Mouse (Mus musculus) embryonic facial prominence, embryonic 13.5 days (tissue): ENCODE measurements around the gene Gm45021. TPM values are rescaled to one million over a fixed set of nuclear protein-coding genes. Genes with fewer than 3 reads are reported as not detected.
"Not testable (repeated sequence)": the region's sequence is repeated elsewhere in the genome, so short reads cannot be mapped to it uniquely, and the experiment has no call there.

Source experiments
- ATAC-seq: fragments of 200-750 bp; cut with Nextera tagmentation; 2 replicates; pipeline ENCODE4 v1.8.0; 2017; ENCODE audit warnings: low read depth; ENCODE audit not compliant: insufficient number of reproducible peaks, insufficient read depth, low FRiP score, low TSS enrichment
- H3K27ac ChIP-seq: fragments of 300-500 bp; sonication (generic); 2 replicates; pipeline ENCODE4 v1.5.1; 2015; ENCODE audit warnings: moderate library complexity, mild to moderate bottlenecking, inconsistent platforms
- H3K27me3 ChIP-seq: fragments of 300-500 bp; sonication (generic); 2 replicates; pipeline ENCODE4 v1.6.1; 2015; ENCODE audit warnings: mild to moderate bottlenecking, inconsistent platforms
- H3K36me3 ChIP-seq: fragments of 300-500 bp; sonication (generic); 2 replicates; pipeline ENCODE4 v1.6.1; 2015; ENCODE audit warnings: mild to moderate bottlenecking, inconsistent platforms
- H3K4me1 ChIP-seq: fragments of 300-500 bp; sonication (generic); 2 replicates; pipeline ENCODE4 v1.6.1; 2015; ENCODE audit warnings: inconsistent platforms
- H3K4me2 ChIP-seq: fragments of 300-500 bp; sonication (generic); 2 replicates; pipeline ENCODE4 v1.6.1; 2015; ENCODE audit warnings: moderate library complexity, mild to moderate bottlenecking, inconsistent platforms
- H3K4me3 ChIP-seq: fragments of 300-500 bp; sonication (generic); 2 replicates; pipeline ENCODE4 v1.5.1; 2015; ENCODE audit warnings: mild to moderate bottlenecking, inconsistent platforms
- H3K9ac ChIP-seq: fragments of 300-500 bp; sonication (generic); 2 replicates; pipeline ENCODE4 v1.6.1; 2015; ENCODE audit warnings: mild to moderate bottlenecking, inconsistent platforms
- H3K9me3 ChIP-seq: fragments of 300-500 bp; sonication (generic); 2 replicates; pipeline ENCODE4 v1.6.1; 2016; ENCODE audit warnings: inconsistent platforms
- WGBS: fragments of 180-500 bp; shearing (Covaris S2); methylation state at CpG from one replicate; pipeline ENCODE4 v1.1.7; 2015; ENCODE audit warnings: mixed read lengths; 5-methylcytosine and 5-hydroxymethylcytosine counted together
- polyA plus RNA-seq: library from polyadenylated mRNA; unstranded; fragments of >200 nt; fragmentation: Nextera tagmentation; extraction: Ambion mirVana; gene quantifications from 2 replicates; pipeline ENCODE4 v1.2.1, GENCODE M21; 2015

Gm45021 gene
- polyA plus RNA-seq, 1 experiment from 2014 or later, result not detected

- H3K27ac ChIP-seq, H3K9ac ChIP-seq, H3K4me2 ChIP-seq, H3K4me1 ChIP-seq, ATAC-seq, H3K9me3 ChIP-seq, H3K4me3 ChIP-seq: not testable (repeated sequence)
- Histone ChIP-seq H3K36me3 (peaks cover 37% of the 10 kb centered on the region), H3K27me3 (peaks cover 22% of the 10 kb centered on the region)
- 88% methylated on average over 8 of the region's 8 CpGs for WGBS
Observed at GRCm38 (mm10) chr6:48622186-48622843, 32.9 kb downstream of the Gm45021 start.

- Histone ChIP-seq H3K4me2 (no peak overlapping the region), H3K27me3 (peaks cover 34% of the 10 kb centered on the region), H3K9ac (no peak overlapping the region), H3K27ac (no peak overlapping the region), H3K36me3 (peaks cover 34% of the 10 kb centered on the region), H3K4me1 (peaks cover 12% of the 10 kb centered on the region), H3K4me3 (no peak overlapping the region), H3K9me3 (no peaks in the 10 kb centered on the region)
- no peak for ATAC-seq
- 38% methylated on average over 1 of the region's 1 CpGs for WGBS
Observed at GRCm38 (mm10) chr6:48623460-48623859, 34.0 kb downstream of the Gm45021 start.

GRCm38 (mm10) chr6:48626464-48626863, 37.1 kb downstream of the Gm45021 start, which contains the start of gene AI854703:
TSS of gene AI854703 (plus strand) at chr6:48626764.
- Histone ChIP-seq H3K9ac (peak within 1 kb of the TSS; percentile 71), H3K36me3 (peaks cover 7% of the 10 kb centered on the region; the same call in 1 of the 2 replicates), H3K4me3 (peak within 1 kb of the TSS; percentile 54), H3K9me3 (no peaks in the 10 kb centered on the region), H3K27me3 (peaks cover 59% of the 10 kb centered on the region), H3K4me2 (peak within 1 kb of the TSS; percentile 87), H3K4me1 (peaks cover 20% of the 10 kb centered on the region), H3K27ac (no peak within 1 kb of the TSS)
- ATAC-seq, result no peak
- 27% methylated on average over 8 of the region's 8 CpGs for WGBS

GRCm38 (mm10) chr6:48626984-48627383, 37.6 kb downstream of the Gm45021 start:
- H3K9me3 ChIP-seq, result no peaks in the 10 kb centered on the region
- H3K36me3 ChIP-seq, result peaks cover 2% of the 10 kb centered on the region; the same call in 1 of the 2 replicates
- whole genome bisulfite sequencing, result under 1% methylated on average over 32 of the region's 32 CpGs
- peak overlapping the region; percentile 71 for H3K9ac ChIP-seq
- H3K4me2 ChIP-seq, result peak overlapping the region; percentile 87
- H3K4me1 ChIP-seq, result peaks cover 20% of the 10 kb centered on the region
- no peak for ATAC-seq
- H3K4me3 ChIP-seq, result peak overlapping the region; percentile 54
- peaks cover 60% of the 10 kb centered on the region for H3K27me3 ChIP-seq
- H3K27ac ChIP-seq, result no peak overlapping the region

- Histone ChIP-seq H3K4me2 (peak overlapping the region; percentile 87), H3K27me3 (peaks cover 62% of the 10 kb centered on the region), H3K9ac (peak overlapping the region; percentile 71), H3K36me3 (no peaks in the 10 kb centered on the region), H3K4me3 (peak overlapping the region; percentile 54), H3K9me3 (no peaks in the 10 kb centered on the region), H3K4me1 (peaks cover 20% of the 10 kb centered on the region), H3K27ac (no peak overlapping the region)
- 6% methylated on average over 7 of the region's 7 CpGs for WGBS
- ATAC-seq, result no peak
Observed at GRCm38 (mm10) chr6:48627511-48627924, 38.1 kb downstream of the Gm45021 start.

GRCm38 (mm10) chr6:48628377-48628776, 39.0 kb downstream of the Gm45021 start:
- Histone ChIP-seq H3K9me3 (no peaks in the 10 kb centered on the region), H3K27ac (no peak overlapping the region), H3K27me3 (peaks cover 62% of the 10 kb centered on the region), H3K4me2 (no peak overlapping the region), H3K4me1 (peaks cover 20% of the 10 kb centered on the region), H3K4me3 (no peak overlapping the region), H3K9ac (no peak overlapping the region), H3K36me3 (no peaks in the 10 kb centered on the region)
- no peak for ATAC-seq
- 84% methylated on average over 3 of the region's 3 CpGs for WGBS

- Histone ChIP-seq H3K4me2 (peak overlapping the region; percentile 92), H3K9ac (peak overlapping the region; percentile 70), H3K36me3 (no peaks in the 10 kb centered on the region), H3K4me3 (peak overlapping the region; percentile 51), H3K9me3 (no peaks in the 10 kb centered on the region), H3K27ac (no peak overlapping the region), H3K27me3 (peaks cover 62% of the 10 kb centered on the region), H3K4me1 (peaks cover 20% of the 10 kb centered on the region)
- 8% methylated on average over 54 of the region's 54 CpGs for WGBS
- ATAC-seq, result no peak
Observed at GRCm38 (mm10) chr6:48628808-48629660, 39.6 kb downstream of the Gm45021 start.

- H3K4me3 ChIP-seq, result peak overlapping the region; percentile 51
- H3K4me1 ChIP-seq, result peaks cover 20% of the 10 kb centered on the region
- no peak for ATAC-seq
- no peaks in the 10 kb centered on the region for H3K9me3 ChIP-seq
- peak overlapping the region; percentile 92 for H3K4me2 ChIP-seq
- peaks cover 62% of the 10 kb centered on the region for H3K27me3 ChIP-seq
- peak overlapping the region; percentile 70 for H3K9ac ChIP-seq
- WGBS, result 23% methylated on average over 13 of the region's 13 CpGs
- no peak overlapping the region for H3K27ac ChIP-seq
- H3K36me3 ChIP-seq, result no peaks in the 10 kb centered on the region
Observed at GRCm38 (mm10) chr6:48629661-48630034, 40.2 kb downstream of the Gm45021 start.

- Histone ChIP-seq H3K4me2 (no peak overlapping the region), H3K36me3 (no peaks in the 10 kb centered on the region), H3K4me3 (no peak overlapping the region), H3K9ac (no peak overlapping the region), H3K27me3 (peaks cover 53% of the 10 kb centered on the region), H3K9me3 (no peaks in the 10 kb centered on the region), H3K4me1 (peaks cover 20% of the 10 kb centered on the region), H3K27ac (no peak overlapping the region)
- WGBS, result 84% methylated on average over 8 of the region's 8 CpGs
- ATAC-seq, result no peak
Observed at GRCm38 (mm10) chr6:48630831-48631230, 41.4 kb downstream of the Gm45021 start.

GRCm38 (mm10) chr6:48635105-48635504, 45.7 kb downstream of the Gm45021 start:
- no peaks in the 10 kb centered on the region for H3K36me3 ChIP-seq
- H3K4me1 ChIP-seq, result no peaks in the 10 kb centered on the region
- H3K27me3 ChIP-seq, result peaks cover 12% of the 10 kb centered on the region
- H3K27ac ChIP-seq, result no peak overlapping the region
- H3K9me3 ChIP-seq, result no peaks in the 10 kb centered on the region
- WGBS, result 86% methylated on average over 2 of the region's 2 CpGs
- H3K9ac ChIP-seq, result no peak overlapping the region
- ATAC-seq, result no peak
- H3K4me2 ChIP-seq, result no peak overlapping the region
- no peak overlapping the region for H3K4me3 ChIP-seq

GRCm38 (mm10) chr6:48636515-48636914, 47.1 kb downstream of the Gm45021 start:
- H3K27ac ChIP-seq, result no peak overlapping the region
- WGBS, result 31% methylated on average over 6 of the region's 6 CpGs
- no peaks in the 10 kb centered on the region for H3K9me3 ChIP-seq
- H3K4me3 ChIP-seq, result no peak overlapping the region
- no peak for ATAC-seq
- no peaks in the 10 kb centered on the region for H3K4me1 ChIP-seq
- no peak overlapping the region for H3K9ac ChIP-seq
- peaks cover 3% of the 10 kb centered on the region; the same call in 1 of the 2 replicates for H3K27me3 ChIP-seq
- no peaks in the 10 kb centered on the region for H3K36me3 ChIP-seq
- no peak overlapping the region for H3K4me2 ChIP-seq
